Mouse (Mus musculus) telencephalon, adult 2 months (tissue): ENCODE data around the gene Gab2.

Source experiments
- DNase-seq: peaks from one replicate; pipeline ENCODE4 v3.0.0-alpha.2; 2011; ENCODE audit warnings: low read depth, low spot score

Gene Gab2

GRCm38 (mm10) chr7:97313364-97313995 lies 232.1 kb downstream of the Gab2 start:
- no peak for DNase-seq

GRCm38 (mm10) chr7:97314646-97315045 lies 233.3 kb downstream of the Gab2 start:
- DNase-seq, result no peak

- DNase-seq, result no peak
Measured at GRCm38 (mm10) chr7:97315656-97316055, 234.3 kb downstream of the Gab2 start.

GRCm38 (mm10) chr7:97317706-97318105 lies 236.3 kb downstream of the Gab2 start:
- DNase-seq, result no peak

- no peak for DNase-seq
Measured at GRCm38 (mm10) chr7:97324342-97324741, 243.0 kb downstream of the Gab2 start.

- DNase-seq, result no peak
Measured at GRCm38 (mm10) chr7:97325156-97325985, 244.0 kb downstream of the Gab2 start.

GRCm38 (mm10) chr7:97327376-97327775 lies 246.0 kb downstream of the Gab2 start:
- no peak for DNase-seq

GRCm38 (mm10) chr7:97328891-97329588 lies 247.7 kb downstream of the Gab2 start:
- no peak for DNase-seq

GRCm38 (mm10) chr7:97329676-97330075 lies 248.3 kb downstream of the Gab2 start:
- DNase-seq, result no peak

GRCm38 (mm10) chr7:97330931-97331645 lies 249.7 kb downstream of the Gab2 start:
- DNase-seq, result no peak

- peak; percentile 91 for DNase-seq
Measured at GRCm38 (mm10) chr7:97331726-97332666, 250.6 kb downstream of the Gab2 start, which contains the start of the genes Usp35 and Kctd21. TSS of gene Usp35 (minus strand) at chr7:97332020. TSS of gene Kctd21 (plus strand) at chr7:97332327.

GRCm38 (mm10) chr7:97332667-97333041 lies 251.3 kb downstream of the Gab2 start:
- no peak for DNase-seq

GRCm38 (mm10) chr7:97333113-97333898 lies 251.9 kb downstream of the Gab2 start:
- no peak for DNase-seq

- no peak for DNase-seq
Measured at GRCm38 (mm10) chr7:97334406-97334805, 253.0 kb downstream of the Gab2 start.

- no peak for DNase-seq
Measured at GRCm38 (mm10) chr7:97336678-97337077, 255.3 kb downstream of the Gab2 start.

GRCm38 (mm10) chr7:97338593-97338992 lies 257.2 kb downstream of the Gab2 start:
- no peak for DNase-seq

- no peak for DNase-seq
Measured at GRCm38 (mm10) chr7:97339623-97340022, 258.2 kb downstream of the Gab2 start.

- DNase-seq, result no peak
Measured at GRCm38 (mm10) chr7:97340907-97341849, 259.8 kb downstream of the Gab2 start.

- no peak for DNase-seq
Measured at GRCm38 (mm10) chr7:97342961-97343360, 261.6 kb downstream of the Gab2 start.
